Mouse (Mus musculus) left cerebral cortex, adult 8-10 months (tissue): ENCODE measurements around the gene Ints6. TPM values are rescaled to one million over a fixed set of nuclear protein-coding genes. Genes with fewer than 3 reads are reported as not detected.

Experiments
- DNase-seq, 2 experiments: peaks; one replicate each; pipeline ENCODE4 v3.0.0; 2022; ENCODE audit warnings: low spot score in 2 of 2
- total RNA-seq, 4 experiments: library from RNA; stranded (reverse); gene quantifications; 2 replicates each; pipeline ENCODE4 v1.2.4; 2022

The Ints6 gene
- total RNA-seq, 4 experiments from 2014 or later = 31.2 to 45.7 (median 41.1) TPM

DNA sequence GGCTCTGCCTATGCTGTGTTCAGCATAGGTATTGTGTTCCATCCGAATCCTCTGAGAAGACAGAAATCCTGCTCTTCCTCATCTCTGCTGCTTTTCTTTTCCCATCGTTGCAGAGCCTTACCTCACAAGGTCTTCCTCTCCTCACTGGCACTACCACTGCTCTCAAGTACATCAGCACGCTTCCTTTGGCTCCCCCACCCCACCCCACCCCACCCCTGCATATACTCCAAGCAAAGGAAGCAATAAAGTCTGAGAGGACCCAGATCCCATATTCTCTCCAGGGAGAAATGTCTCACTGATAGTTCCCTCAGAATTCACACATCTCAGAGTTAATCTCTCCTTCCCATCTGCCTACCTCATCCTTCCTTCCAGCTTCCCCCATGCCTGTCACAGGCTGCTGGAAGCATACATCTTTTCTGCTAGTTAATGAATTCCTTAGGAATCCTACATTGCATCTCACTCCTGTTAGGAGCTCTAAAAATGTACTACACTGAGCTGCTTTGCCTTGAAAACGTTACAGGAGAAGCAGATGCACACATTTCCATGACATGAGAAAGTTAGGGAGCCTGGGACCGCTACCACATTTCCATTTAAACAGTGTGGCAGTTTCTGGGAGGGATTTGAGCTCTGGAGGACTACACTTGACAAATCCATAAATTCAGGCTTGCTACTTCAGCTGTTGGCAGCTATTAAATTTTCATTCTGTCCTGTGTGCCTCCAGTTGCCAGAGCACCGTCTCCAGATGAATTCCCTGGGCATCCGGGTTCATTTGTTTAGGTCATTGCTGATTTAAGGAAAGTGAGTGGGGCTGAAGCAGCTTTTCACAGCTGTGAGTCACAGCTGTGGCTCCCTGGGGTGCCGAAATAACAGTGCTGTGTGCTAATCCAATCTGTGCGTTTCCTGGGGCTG, 123.3 kb downstream of the Ints6 start:
- DNase-seq = peak; percentile 20 to 48

GRCm38 (mm10) chr14:62627951-62628350, 133.0 kb downstream of the Ints6 start:
- no peak for DNase-seq

Other genes with a start within 250 kb of the Ints6 start
- 10 to 100 TPM; 15.4 to 23.0 (median 19.9) TPM for gene Fam124a, start 205.4 kb downstream of the Ints6 start, total RNA-seq
- gene Gm4131, start 194.2 kb downstream of the Ints6 start, total RNA-seq = not detected
- not detected for gene Serpine3, start 97.5 kb downstream of the Ints6 start, total RNA-seq
- 10 to 100 TPM; 11.9 to 13.6 (median 13.3) TPM for gene Wdfy2, start 76.5 kb upstream of the Ints6 start, total RNA-seq
- gene Defb48, start 223.3 kb upstream of the Ints6 start, total RNA-seq = not detected
- not detected for gene Defb47, start 236.9 kb upstream of the Ints6 start, total RNA-seq